Mouse (Mus musculus) CH12.LX (cell line): Measurements from ENCODE around the gene Sell.

Experiments
- CHD2 ChIP-seq: IDR thresholded peaks from 2 replicates; pipeline ENCODE4 v1.6.1; 2011; ENCODE audit warnings: low read length, improper control_type of control experiment
- E2F4 ChIP-seq: IDR thresholded peaks from 2 replicates; pipeline ENCODE4 v1.6.1; 2011; ENCODE audit warnings: low read depth, low read length, improper control_type of control experiment; ENCODE audit not compliant: insufficient replicate concordance
- MEF2A ChIP-seq: IDR thresholded peaks from 2 replicates; pipeline ENCODE4 v1.6.1; 2014; ENCODE audit warnings: low read depth, mild to moderate bottlenecking, inconsistent platforms, low read length, improper control_type of control experiment, borderline replicate concordance
- NRF1 ChIP-seq: IDR thresholded peaks from 2 replicates; pipeline ENCODE4 v1.6.1; 2014; ENCODE audit warnings: low read depth, mild to moderate bottlenecking, inconsistent platforms, low read length, improper control_type of control experiment, moderate library complexity
- POLR2A ChIP-seq: IDR thresholded peaks from 2 replicates; pipeline ENCODE4 v1.6.1; 2011; ENCODE audit warnings: low read depth, mild to moderate bottlenecking, improper control_type of control experiment, low read length
- SIN3A ChIP-seq: IDR thresholded peaks from 2 replicates; pipeline ENCODE4 v1.6.1; 2012; ENCODE audit warnings: low read length, improper control_type of control experiment, inconsistent platforms
- TBP ChIP-seq: conservative IDR thresholded peaks from 2 replicates; pipeline ENCODE4 v1.6.1; 2011; ENCODE audit warnings: low read depth, low read length, improper control_type of control experiment

DNA sequence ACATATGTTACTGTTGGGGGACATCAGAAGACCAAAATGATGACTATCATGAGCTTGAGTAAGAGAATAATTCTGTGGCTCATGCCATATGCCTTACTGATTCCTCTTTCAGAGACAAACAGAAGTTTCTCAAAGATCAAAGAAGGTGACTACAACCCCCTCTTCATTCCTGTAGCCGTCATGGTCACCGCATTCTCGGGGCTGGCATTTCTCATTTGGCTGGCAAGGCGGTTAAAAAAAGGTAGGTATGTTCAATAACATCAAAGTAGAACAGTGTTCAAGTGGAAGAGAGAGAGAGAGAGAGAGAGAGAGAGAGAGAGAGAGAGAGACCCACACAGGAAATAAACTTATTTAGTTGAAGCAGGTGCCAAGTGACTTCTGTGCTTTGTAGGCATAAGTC is 10.2 kb downstream of the Sell start:
- TF ChIP-seq E2F4 = no peak
- TF ChIP-seq MEF2A = no peak
- TF ChIP-seq POLR2A = no peak
- TF ChIP-seq NRF1 = no peak
- no peak for TF ChIP-seq TBP
- no peak for TF ChIP-seq CHD2
- TF ChIP-seq SIN3A = no peak
